Mouse (Mus musculus): ENCODE data around the gene Lims1. TPM values are rescaled to one million over a fixed set of nuclear protein-coding genes. Genes with fewer than 3 reads are reported as not detected.

Gene Lims1
- total RNA-seq (2023), result 10 to 100 TPM; 50.3 to 65.8 TPM

DNA sequence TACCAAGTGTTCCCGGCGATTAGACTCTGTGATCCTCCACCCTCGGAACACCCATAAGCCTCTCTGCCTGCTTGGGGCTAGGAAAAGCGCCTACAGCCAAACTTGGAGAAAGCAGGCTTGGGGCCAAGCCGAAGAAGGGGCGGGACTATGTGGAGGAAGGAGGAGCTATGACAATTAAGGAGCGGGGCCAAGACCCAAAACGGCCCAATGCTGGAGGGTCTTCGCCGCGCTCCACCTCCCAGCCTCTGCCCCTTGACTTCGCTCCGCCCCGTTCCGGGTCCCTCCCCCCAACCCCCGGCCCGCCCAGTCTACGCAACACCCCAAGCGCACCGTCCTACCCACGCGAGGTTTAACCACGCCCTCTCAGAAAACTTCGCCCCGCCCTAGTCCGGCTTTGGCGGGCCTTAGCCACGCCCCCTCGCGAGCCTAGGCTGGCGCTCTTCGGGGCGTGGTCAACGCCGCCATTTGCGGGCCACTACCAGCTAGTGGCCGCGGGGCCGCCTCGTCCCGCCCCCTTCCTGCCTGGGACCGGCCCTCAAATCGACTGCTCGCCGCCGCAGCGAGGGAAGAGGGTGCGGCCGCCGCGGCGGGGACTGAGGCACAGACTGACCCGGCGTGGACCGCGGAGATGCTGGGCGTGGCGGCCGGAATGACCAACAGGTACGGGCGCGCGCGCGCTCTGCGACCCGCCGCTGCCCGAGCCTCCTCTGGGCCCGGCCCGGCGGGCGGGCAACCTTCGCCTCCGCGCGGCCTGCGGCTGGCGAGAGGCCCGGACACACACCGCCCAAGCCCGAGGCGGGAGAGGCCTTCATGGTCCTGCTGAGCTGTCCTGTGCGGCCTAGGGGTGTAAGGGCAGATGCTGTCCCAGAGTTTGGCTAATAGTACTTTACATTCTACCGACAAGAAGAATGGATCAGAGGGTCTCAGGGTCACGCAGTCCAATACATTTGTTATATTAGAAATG is at the start of gene Lims1:
Gene Lims1, plus strand, starts transcription at position 439 of the 964 bp plus-strand sequence.

DNA sequence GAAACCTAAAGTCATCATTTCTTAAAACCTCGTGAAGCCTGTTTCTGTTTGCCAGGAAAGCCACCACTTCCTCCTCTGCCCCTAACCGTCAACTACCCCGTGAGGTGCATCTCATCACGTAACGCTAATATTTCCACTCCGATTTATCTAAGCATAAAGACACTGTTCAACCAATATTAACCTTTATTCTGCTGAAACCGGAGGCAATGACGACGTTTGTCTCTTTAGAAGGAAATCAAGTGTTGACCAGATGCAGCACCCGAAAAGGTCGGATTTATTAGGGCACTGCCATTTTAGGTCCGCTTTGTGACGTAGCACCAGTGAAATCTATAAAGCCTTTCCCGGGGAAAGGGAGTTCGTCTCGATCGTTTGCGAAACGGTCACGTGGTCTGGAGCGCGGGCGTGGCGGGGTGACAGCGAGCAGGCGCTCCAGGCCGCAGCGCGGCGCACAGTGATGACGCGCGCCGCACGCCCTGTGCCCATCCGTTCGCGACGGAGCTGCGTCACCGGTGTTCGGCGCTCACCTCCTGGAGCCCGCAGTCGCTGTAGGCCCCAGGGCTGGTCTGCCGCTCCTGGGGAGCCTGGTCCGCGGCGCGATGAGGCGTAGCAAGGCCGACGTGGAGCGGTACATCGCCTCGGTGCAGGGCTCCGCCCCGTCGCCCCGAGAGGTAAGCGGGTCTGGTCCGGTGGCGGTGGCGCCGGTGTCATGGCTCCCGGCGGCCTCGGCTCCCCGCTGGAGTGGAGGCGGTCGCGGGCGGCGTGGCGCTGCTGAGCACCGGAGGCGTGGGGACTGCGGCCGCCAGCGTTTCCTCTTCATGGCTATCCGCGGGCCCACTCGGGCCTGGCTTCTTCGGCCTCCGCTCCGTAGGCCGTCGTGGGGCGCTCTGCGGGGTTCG is 123.4 kb downstream of the Lims1 start, which contains the start of gene Ranbp2:
Gene Ranbp2, plus strand, starts transcription at position 537 of the 896 bp plus-strand sequence.

Other genes with a start within 250 kb of the Lims1 start
- not detected for gene AW822073, start 98.5 kb upstream of the Lims1 start, total RNA-seq (2023)
- not detected for gene Duxf3, start 90.8 kb upstream of the Lims1 start, total RNA-seq (2023)
- gene Gm4981, start 86.8 kb upstream of the Lims1 start, total RNA-seq (2023), result not detected
- 10 to 100 TPM; 35.9 to 45.8 TPM for gene Gcc2, start 68.0 kb upstream of the Lims1 start, total RNA-seq (2023)
- 100 to 1,000 TPM; 175 to 184 TPM for gene Ranbp2, start 123.5 kb downstream of the Lims1 start, total RNA-seq (2023)
- 1 to 10 TPM; 3.5 to 3.6 TPM for gene Ccdc138, start 174.5 kb downstream of the Lims1 start, total RNA-seq (2023)